Mouse (Mus musculus): Measurements from ENCODE around the gene Tbx10.

DNA sequence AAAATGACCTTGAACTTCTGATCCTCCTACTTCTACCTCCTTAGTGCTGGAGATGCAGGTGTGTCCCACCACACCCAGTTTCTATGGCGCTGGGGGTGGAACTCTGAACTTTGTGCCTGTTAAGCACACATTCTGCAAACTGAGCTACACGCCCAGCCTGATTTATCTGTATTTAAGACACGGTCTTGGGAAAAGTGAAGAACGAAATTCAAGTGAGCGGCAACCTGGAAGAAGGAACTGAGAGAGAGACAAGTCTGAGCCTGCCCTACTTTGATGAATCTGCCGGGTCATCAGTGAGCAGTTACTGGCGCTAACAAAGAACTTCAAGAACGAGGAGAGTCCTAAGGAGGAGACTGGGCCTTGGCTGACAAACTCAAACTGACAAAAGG lies 54.3 kb downstream of the Tbx10 start:
- no peak for TF ChIP-seq CTCF (IDR thresholded peaks at IDR 0.05; ENCODE audit: extremely low read depth, insufficient read depth, low read length)
- TF ChIP-seq POLR2A (IDR thresholded peaks at IDR 0.05; ENCODE audit: extremely low read depth, insufficient read depth, low read length) = no peak
